Mouse (Mus musculus): ENCODE measurements at regions not wholly inside any gene's neighbourhood (a gene's known extent, or its start where the extent isn't known, plus 50 kb on each side); places are given as distances from the start of the nearest gene placed in this dataset.

- CTCF ChIA-PET = no interaction called here
Observed at GRCm38 (mm10) chr4:22699561-22699960, 211.4 kb upstream of the Pou3f2 start.

GRCm38 (mm10) chr4:22667733-22668381 is 179.7 kb upstream of the Pou3f2 start:
- CTCF ChIA-PET = no interaction called here

- CTCF ChIA-PET = no interaction called here
Observed at GRCm38 (mm10) chr4:22645616-22646015, 157.4 kb upstream of the Pou3f2 start.

- CTCF ChIA-PET = no interaction called here
Observed at GRCm38 (mm10) chr4:22608922-22609321, 120.8 kb upstream of the Pou3f2 start.

GRCm38 (mm10) chr4:22602164-22602563 is 114.0 kb upstream of the Pou3f2 start:
- CTCF ChIA-PET = interaction anchor here (0.6 kb wide), 1 partner anchor 17 kb away, joined by 4 read pairs; no protein-coding TSS in a partner anchor

- CTCF ChIA-PET = no interaction called here
Observed at GRCm38 (mm10) chr4:22587162-22587561, 99.0 kb upstream of the Pou3f2 start.

- CTCF ChIA-PET = no interaction called here
Observed at GRCm38 (mm10) chr4:22565959-22566358, 77.8 kb upstream of the Pou3f2 start.

- CTCF ChIA-PET = no interaction called here
Observed at GRCm38 (mm10) chr4:22564532-22564931, 76.4 kb upstream of the Pou3f2 start.
